Comparison of ENCODE assay signal across 18 mouse cellular contexts in genomic region chr1:36761061-36761460, GRCm38 (mm10). TPM values are rescaled to one million over a fixed set of nuclear protein-coding genes. Genes with fewer than 3 reads are reported as not detected.
"Had no signal": no experiment of that assay in that cellular context is flagged by ENCODE, and none has a peak within 500 bp of the region (broad histone marks: within the 10 kb centered on the region; RNA-seq: fewer than 3 reads in every experiment).

No protein-coding gene starts in this region.

- DNase-seq: kidney, adult 18-20 months; kidney, postnatal 10 days; kidney, postnatal 36 days; layer of hippocampus, postnatal 36 days; liver, embryonic 13.5 days; lung, adult 2 months; lung, postnatal 14 days; midbrain, embryonic 14.5 days; retina, postnatal 1 day; right cerebral cortex, postnatal 25 days had no signal

- H3K36me3 ChIP-seq: liver, embryonic 13.5 days; neural tube, embryonic 12.5 days; neural tube, embryonic 15.5 days; stomach, embryonic 15.5 days had no signal

- H3K4me3 ChIP-seq: left cerebral cortex, adult 2 months; liver, embryonic 13.5 days; neural tube, embryonic 12.5 days; neural tube, embryonic 15.5 days; stomach, embryonic 15.5 days had no signal

- H3K4me1 ChIP-seq: liver, embryonic 13.5 days; neural tube, embryonic 12.5 days; neural tube, embryonic 15.5 days; stomach, embryonic 15.5 days had no signal

- H3K27ac ChIP-seq: left cerebral cortex, adult 2 months; liver, embryonic 13.5 days; neural tube, embryonic 12.5 days; neural tube, embryonic 15.5 days; stomach, embryonic 15.5 days had no signal

- H3K27me3 ChIP-seq: liver, embryonic 13.5 days; neural tube, embryonic 12.5 days; neural tube, embryonic 15.5 days; stomach, embryonic 15.5 days had no signal

RNA-seq across cellular contexts. Expression of gene Zap70, which starts 0.5 kb away (rescaled TPM):
- polyA plus RNA-seq: liver, embryonic 13.5 days had no signal

RNA-seq across cellular contexts. Expression of gene 4933424G06Rik, which starts 51.1 kb away (rescaled TPM):
- polyA plus RNA-seq: kidney, embryonic 14.5 days; liver, adult 2 months; liver, embryonic 13.5 days; liver, embryonic 16.5 days; lung, adult 2 months; lung, embryonic 16.5 days; neural tube, embryonic 12.5 days had no signal
